Comparison of ENCODE assay signal across 24 mouse cellular contexts in genomic region chr16:35130172-35130571, GRCm38 (mm10). TPM values are rescaled to one million over a fixed set of nuclear protein-coding genes. Genes with fewer than 3 reads are reported as not detected.
A peak's percentile ranks its signal among the peaks of the same experiment; 100 is the strongest.
DNase-seq lines count a peak whose midpoint lies in the region; ATAC-seq lines count a peak whose summit lies in the region.
"Had no signal": no experiment of that assay in that cellular context is flagged by ENCODE, and none has a peak within 500 bp of the region (broad histone marks: within the 10 kb centered on the region; RNA-seq: fewer than 3 reads in every experiment).

No protein-coding gene starts in this region.

- ATAC-seq in common myeloid progenitor, adult 5-6 weeks (replicated peaks; ENCODE audit: low read depth, poor library complexity, severe bottlenecking), result peak; percentile 45
- no peak for ATAC-seq in hindbrain, embryonic 12.5 days (ENCODE audit: low FRiP score)
- ATAC-seq: activated CD4-positive, CD25-positive, alpha-beta regulatory T cell, adult 4 months; forebrain, postnatal 0 days; hindbrain, embryonic 16.5 days; intestine, embryonic 16.5 days; liver, postnatal 0 days; midbrain, embryonic 15.5 days had no signal

- H3K9ac ChIP-seq in hindbrain, embryonic 12.5 days, result no peak overlapping the region
- H3K9ac ChIP-seq: forebrain, postnatal 0 days; limb, embryonic 12.5 days; liver, postnatal 0 days; midbrain, embryonic 15.5 days; neural tube, embryonic 13.5 days had no signal

- WGBS in heart, embryonic 10.5 days, result 63% methylated on average over 3 of the region's 3 CpGs
- 94% methylated on average over 3 of the region's 3 CpGs for WGBS in hindbrain, embryonic 12.5 days

- H3K27ac ChIP-seq in heart, embryonic 10.5 days, result 0 out of 2 replicates have a peak overlapping the region, but pooled peaks have one; percentile 10
- H3K27ac ChIP-seq in hindbrain, embryonic 12.5 days, result no peak overlapping the region
- H3K27ac ChIP-seq: layer of hippocampus, adult 2 months; limb, embryonic 12.5 days; midbrain, embryonic 15.5 days; neural tube, embryonic 13.5 days had no signal

- H3K4me2 ChIP-seq in hindbrain, embryonic 12.5 days (replicated peaks), result no peak overlapping the region
- H3K4me2 ChIP-seq: limb, embryonic 12.5 days; liver, embryonic 11.5 days; midbrain, embryonic 15.5 days; neural tube, embryonic 13.5 days had no signal

- no peaks in the 10 kb centered on the region for H3K36me3 ChIP-seq in heart, embryonic 10.5 days
- no peaks in the 10 kb centered on the region for H3K36me3 ChIP-seq in hindbrain, embryonic 12.5 days
- H3K36me3 ChIP-seq: limb, embryonic 12.5 days; midbrain, embryonic 15.5 days; neural tube, embryonic 13.5 days had no signal

- DNase-seq in lung, postnatal 10 days, result peak; percentile 24
- DNase-seq in lung, postnatal 36 days, result no peak
- no peak for DNase-seq in heart, embryonic 10.5 days (ENCODE audit: low spot score)
- DNase-seq in heart, postnatal 25 days (ENCODE audit: low spot score), result peak; percentile 47
- DNase-seq in layer of hippocampus, postnatal 25 days (ENCODE audit: extremely low spot score in 1 of 2, low spot score in 1 of 2), result no peak
- DNase-seq: adrenal gland, postnatal 25 days; cerebellum, adult 9-10 months; forebrain, postnatal 0 days; gastrocnemius, postnatal 25 days; kidney, adult 9 months; kidney, postnatal 14 days; layer of hippocampus, postnatal 36 days; liver, postnatal 0 days; thymus, adult 2 months had no signal

- no peak overlapping the region for H3K4me3 ChIP-seq in heart, embryonic 10.5 days
- H3K4me3 ChIP-seq in hindbrain, embryonic 12.5 days, result no peak overlapping the region
- H3K4me3 ChIP-seq: layer of hippocampus, adult 2 months; limb, embryonic 12.5 days; midbrain, embryonic 15.5 days; neural tube, embryonic 13.5 days had no signal

- H3K4me1 ChIP-seq in heart, embryonic 10.5 days, result peaks cover 6% of the 10 kb centered on the region
- H3K4me1 ChIP-seq in hindbrain, embryonic 12.5 days, result no peaks in the 10 kb centered on the region
- H3K4me1 ChIP-seq: limb, embryonic 12.5 days; midbrain, embryonic 15.5 days; neural tube, embryonic 13.5 days had no signal

- no peaks in the 10 kb centered on the region for H3K9me3 ChIP-seq in heart, embryonic 10.5 days
- no peaks in the 10 kb centered on the region for H3K9me3 ChIP-seq in hindbrain, embryonic 12.5 days (replicated peaks)
- H3K9me3 ChIP-seq: limb, embryonic 12.5 days; midbrain, embryonic 15.5 days; neural tube, embryonic 13.5 days had no signal

- H3K27me3 ChIP-seq in heart, embryonic 10.5 days (ENCODE audit: insufficient read depth, poor library complexity, severe bottlenecking), result no peaks in the 10 kb centered on the region
- H3K27me3 ChIP-seq in hindbrain, embryonic 12.5 days, result no peaks in the 10 kb centered on the region
- H3K27me3 ChIP-seq: limb, embryonic 12.5 days; midbrain, embryonic 15.5 days; neural tube, embryonic 13.5 days had no signal

- intact Hi-C loops in heart, postnatal 25 days (cut with DNase I), result no loop called here

RNA-seq across cellular contexts. Expression of gene Adcy5, which starts 24.5 kb away (rescaled TPM):
- total RNA-seq in common myeloid progenitor, adult 5-6 weeks (2017), result 0.19 TPM in 1 of 2 replicates, not detected in the other
- polyA plus RNA-seq in heart, embryonic 10.5 days (2016; fragmentation: Nextera tagmentation; extraction: Ambion mirVana), result 3.8 and 5.1 TPM in 2 replicates
- 10 to 100 TPM; 54.8 to 55.3 TPM for total RNA-seq in heart, postnatal 25 days (2021)
- 4.4 and 4.5 TPM in 2 replicates for polyA plus RNA-seq in hindbrain, embryonic 12.5 days (2016; fragmentation: Nextera tagmentation; extraction: Ambion mirVana)
- 10 to 100 TPM; 73.7 TPM for total RNA-seq in layer of hippocampus, postnatal 25 days (2021)

Comparison
In these comparisons a context has a peak if more than half of its experiments do, and no peak if none do; other contexts are left out.
1. DNase-seq: peak in lung, postnatal 10 days (single experiment) and heart, postnatal 25 days (single experiment); none in lung, postnatal 36 days (single experiment), heart, embryonic 10.5 days (single experiment) and layer of hippocampus, postnatal 25 days (0 of 2).
2. RNA of gene Adcy5, which starts 24.5 kb away (total RNA-seq): 73.7 TPM in layer of hippocampus, postnatal 25 days and 54.8 to 55.3 TPM in heart, postnatal 25 days; 0.19 TPM in common myeloid progenitor, adult 5-6 weeks; every median in the first group is over 10 times any median in the second.